Mouse (Mus musculus) gastrocnemius, postnatal 14 days (tissue): ENCODE measurements around the gene Treml1. TPM values are rescaled to one million over a fixed set of nuclear protein-coding genes. Genes with fewer than 3 reads are reported as not detected.
"Not testable (repeated sequence)": the region's sequence is repeated elsewhere in the genome, so short reads cannot be mapped to it uniquely, and the experiment has no call there.

Source experiments
- DNase-seq: peaks from one replicate; pipeline ENCODE4 v3.0.0; 2021; ENCODE audit warnings: mixed read lengths
- intact Hi-C: fragments of 180-260 bp; cut with DNase I; formaldehyde crosslinking; loops from one replicate; pipeline ENCODE4 v1.15.1; 2025; ENCODE audit warnings: low total_unique reads
- long read RNA-seq, 2 experiments: library from polyadenylated mRNA; stranded (forward); transcript quantifications; one replicate each; pipeline ENCODE4 v2.0.0; 2021
- total RNA-seq, 2 experiments: library from RNA; stranded (reverse); gene quantifications; 2 replicates each; pipeline ENCODE4 v1.2.3; 2021

Gene Treml1
- total RNA-seq, result not detected
- long read RNA-seq, experiment 1, result 0 reads
- long read RNA-seq, experiment 2, result 0 reads

DNA sequence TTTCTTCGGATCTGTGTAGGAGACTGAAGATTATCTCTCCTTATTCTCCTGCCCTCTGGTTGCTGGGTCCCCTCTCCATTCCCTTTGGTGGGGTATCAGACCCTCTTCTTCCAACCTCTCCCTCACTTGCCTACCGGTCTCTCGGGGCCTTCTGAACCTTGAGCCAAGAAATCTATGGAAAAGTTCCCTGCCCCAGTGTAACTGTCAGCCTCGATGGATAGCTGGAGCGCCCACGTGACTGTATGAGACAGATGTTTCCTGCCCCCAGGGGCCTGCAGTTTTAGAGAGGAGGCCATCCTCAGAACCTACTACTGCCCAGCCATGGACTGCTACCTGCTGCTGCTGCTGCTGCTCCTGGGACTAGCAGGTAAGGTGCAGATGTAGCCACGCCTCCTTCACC lies at the start of gene Treml1:
TSS of gene Treml1 (plus strand) at position 301 of the 400 bp plus-strand sequence.
- intact Hi-C loops, result no loop called here
- no peak for DNase-seq

DNA sequence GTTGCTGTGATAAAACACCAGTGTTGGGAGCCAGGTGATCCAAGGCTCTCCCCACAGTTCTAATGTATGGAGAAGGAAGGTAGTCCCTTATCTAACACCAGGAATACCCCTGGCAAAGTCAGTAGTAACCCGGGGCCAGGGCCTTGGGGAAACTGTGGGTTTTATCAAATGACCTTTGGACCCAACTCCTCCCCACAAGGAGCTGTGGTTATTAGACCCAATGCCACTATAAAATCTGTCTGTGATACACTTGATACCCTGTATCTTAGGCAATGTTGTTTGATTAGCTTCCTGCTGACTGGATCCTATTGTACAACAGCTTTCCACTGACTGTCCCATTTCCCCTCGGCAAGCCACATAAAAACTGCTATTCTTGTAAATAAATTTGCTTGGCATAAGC lies 47.6 kb upstream of the Treml1 start:
- intact Hi-C loops, result no loop called here
- no peak for DNase-seq

DNA sequence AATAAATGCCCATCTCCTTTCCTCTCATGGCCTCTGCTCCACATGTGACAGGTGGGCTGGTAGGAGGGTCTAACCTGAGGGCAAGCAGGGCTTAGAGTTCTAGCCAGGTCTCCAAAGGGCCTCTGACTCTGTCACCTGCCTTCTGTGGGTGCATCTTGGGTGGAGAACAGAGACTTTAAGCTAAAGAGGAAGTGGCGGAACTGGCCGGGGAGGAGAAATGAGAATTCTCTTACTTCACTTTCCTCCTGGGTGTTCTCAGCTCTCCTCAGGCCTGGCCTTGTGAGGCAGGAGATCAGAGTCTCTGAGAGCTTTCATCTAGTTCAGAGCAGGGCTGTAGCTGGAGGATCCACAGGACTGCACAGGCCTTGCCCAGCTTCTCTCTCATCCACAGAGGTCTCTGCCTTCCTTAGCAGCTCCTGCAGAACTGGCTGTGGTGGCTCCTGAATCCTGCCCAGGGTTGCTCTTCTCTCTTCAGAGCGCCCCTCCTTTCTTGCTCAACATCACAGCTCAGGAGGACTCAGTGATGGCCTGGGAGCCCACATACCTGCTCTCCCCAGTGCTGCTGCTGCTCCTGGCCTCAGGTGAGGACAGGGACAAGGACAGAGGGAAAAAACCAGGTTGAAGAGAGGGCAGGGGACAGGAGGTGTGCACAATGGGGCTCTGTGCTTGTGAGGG lies 43.7 kb upstream of the Treml1 start, which contains the start of gene B430306N03Rik:
TSS of gene B430306N03Rik (plus strand) at position 237 of the 675 bp plus-strand sequence.
- DNase-seq, intact Hi-C loops: not testable (repeated sequence)

DNA sequence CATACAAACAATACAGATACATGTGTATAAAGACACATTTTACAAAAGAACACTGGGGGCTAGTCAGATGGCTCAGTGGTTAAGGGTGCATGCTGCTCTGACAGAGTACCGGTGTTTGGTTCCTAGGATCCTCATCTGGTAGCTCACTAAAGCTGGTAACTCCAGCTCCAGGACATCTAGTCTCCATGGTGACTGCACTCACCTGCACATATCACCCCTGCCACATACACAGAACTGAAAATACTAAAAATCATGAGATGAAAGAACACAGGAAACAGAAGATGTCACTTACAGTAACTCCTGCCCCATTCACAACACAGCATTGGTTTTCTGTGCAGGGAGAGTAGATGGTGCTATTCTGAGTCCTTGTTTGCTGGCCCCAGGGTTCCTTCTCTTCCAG lies 41.0 kb upstream of the Treml1 start:
- no peak for DNase-seq
- intact Hi-C loops, result no loop called here

DNA sequence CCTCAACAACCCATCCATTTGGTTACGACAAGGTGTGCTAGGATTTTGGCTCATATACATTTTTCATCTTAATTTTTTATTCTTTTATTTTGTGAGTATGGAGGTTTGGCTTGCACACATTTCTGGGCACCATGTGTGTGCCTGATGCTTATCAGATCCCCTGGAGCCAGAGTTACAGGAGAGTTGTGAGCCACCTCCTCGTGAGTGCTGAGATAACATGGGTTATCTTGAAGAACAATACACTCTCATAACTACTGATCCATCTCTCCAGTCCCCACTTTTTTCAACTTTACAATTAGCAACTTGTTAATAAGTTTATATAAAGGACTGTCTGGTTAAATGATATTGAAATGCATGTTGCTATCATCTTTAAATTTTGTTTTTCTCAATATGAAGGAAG lies 38.4 kb upstream of the Treml1 start:
- intact Hi-C loops, result no loop called here
- no peak for DNase-seq

DNA sequence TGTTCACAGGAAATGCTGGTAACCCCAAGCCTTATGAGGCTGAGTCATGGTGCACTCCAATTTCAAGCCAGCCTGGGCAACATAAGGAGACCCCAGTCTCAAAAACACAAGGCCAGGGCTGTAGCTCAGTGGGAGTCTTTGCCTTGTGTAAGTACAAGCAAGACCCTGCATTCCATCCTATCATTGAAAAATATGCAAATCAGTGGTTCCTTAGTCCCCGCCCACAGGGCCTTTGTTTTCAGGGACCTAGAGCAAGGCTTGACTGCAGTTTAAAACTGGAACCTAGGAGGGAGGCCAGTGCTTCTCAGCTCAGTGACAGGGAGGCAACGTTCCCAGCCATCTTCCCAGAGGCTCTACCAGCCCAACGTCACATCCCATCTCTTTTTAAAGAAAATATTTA lies 36.5 kb upstream of the Treml1 start:
- no peak for DNase-seq
- intact Hi-C loops, result no loop called here

DNA sequence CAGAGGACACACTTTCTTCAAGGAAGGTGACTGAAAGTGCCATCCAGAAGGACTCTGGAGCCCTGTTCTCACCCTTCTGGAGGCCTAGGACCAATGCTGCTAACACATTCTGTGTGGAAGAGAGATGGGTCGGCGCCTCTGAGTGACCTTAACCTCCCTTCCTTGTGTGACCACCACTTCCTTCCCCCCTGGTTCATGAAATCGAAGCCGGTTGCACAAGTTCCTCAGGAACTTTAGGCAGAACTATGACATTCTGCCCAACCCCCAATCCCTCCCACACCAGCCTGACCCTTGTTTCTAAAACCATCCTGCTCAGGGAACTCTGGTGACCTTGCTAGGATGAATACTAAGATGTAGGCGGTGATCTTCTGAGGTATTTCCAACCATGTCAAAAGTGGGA lies 35.5 kb upstream of the Treml1 start:
- intact Hi-C loops, result no loop called here
- no peak for DNase-seq

DNA sequence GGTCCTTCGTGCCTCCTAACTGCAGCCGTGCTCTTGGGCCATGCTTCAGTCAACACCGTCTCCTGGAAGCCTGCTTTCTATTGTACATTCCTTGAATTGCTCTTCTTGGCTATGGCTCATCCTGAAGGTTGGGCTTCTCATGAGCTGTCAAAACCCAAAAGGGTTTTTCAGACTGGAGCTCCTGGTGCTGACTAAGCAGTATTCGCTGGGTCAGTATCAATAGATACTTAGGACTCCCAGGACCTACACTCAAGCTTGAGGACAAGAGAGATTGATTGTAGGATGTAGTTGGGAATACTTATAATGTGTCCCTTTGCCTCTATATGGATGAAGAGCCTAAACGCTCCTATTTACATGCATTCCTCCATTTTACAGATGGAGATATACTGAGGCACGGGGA lies 34.6 kb upstream of the Treml1 start:
- intact Hi-C loops, result no loop called here
- no peak for DNase-seq

DNA sequence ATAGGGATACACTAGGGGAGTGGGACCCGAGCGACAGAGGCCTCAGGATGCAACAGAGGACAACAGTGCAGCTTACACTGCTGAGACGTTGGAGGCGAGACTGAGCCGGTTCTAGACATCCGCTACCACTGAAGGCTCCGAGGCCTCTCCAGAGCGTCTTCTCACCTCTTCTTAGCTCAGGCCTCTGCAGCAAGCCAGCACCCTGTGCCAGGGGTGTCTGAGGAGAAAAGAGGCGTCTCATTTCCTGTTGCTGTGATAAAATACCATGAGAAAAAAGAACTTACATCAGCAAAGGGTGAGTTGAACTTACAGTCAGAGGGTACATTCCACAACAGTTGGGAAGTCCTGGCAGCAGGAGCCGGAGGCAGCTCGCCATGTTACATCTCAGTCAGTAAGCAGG lies 34.1 kb upstream of the Treml1 start:
- DNase-seq, result no peak
- intact Hi-C loops, result no loop called here

DNA sequence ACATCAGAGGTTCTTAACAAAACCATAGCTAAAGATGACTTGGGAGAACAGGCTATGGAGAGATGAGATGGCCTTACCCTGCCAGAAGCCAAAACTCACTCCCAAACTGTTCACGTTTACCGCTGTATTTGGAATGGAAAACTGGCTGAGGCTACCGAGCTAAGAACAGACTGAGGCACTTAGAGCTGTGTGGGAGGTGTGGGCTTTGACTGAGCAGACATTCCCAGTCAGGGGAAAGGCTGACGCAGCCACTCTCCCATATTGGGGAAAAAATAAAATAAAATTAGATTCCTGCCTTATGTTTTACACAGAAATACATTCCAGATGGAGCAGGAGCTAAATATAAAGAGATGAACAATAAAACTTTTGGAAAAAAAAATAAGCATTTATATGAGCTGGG lies 33.1 kb upstream of the Treml1 start:
- intact Hi-C loops, result no loop called here
- no peak for DNase-seq

DNA sequence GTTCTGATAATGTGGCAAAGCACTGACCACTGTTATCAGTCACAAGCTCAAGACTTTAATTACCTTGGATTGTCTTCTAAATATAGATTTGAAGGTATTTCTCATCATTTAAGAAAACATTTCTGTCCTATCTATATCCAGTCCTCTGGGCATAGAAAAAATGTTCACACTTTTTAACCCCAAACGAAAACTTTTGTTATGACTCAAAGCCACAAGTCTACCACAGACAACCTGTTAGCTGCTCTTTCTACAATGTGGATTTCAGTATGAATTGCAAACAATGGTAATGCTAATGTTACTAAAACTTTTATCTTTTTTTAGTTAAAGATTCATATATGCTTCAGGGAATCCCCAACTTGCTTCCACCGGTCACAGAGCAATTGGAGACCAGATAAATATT lies 27.2 kb upstream of the Treml1 start:
- intact Hi-C loops, result no loop called here
- no peak for DNase-seq

DNA sequence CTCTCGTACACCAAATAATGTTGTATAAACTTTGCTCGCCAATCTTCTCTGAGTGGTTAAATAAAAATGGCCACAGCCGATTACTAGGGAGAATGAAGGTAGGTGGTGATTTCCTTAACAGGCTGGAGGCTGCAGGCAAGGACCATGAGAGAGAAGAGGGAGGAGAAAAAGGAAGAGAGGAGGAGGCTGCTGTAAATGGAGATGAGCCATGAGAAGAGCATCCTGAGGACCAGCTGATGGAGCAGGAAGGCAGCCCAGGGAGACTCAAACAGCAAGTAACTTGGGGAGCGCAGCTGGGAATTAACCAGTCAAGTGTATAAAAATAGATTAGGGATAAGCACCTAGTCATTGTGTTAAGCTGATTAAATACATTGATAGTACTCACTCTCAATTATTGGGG lies 25.5 kb upstream of the Treml1 start:
- DNase-seq, result no peak
- intact Hi-C loops, result no loop called here

DNA sequence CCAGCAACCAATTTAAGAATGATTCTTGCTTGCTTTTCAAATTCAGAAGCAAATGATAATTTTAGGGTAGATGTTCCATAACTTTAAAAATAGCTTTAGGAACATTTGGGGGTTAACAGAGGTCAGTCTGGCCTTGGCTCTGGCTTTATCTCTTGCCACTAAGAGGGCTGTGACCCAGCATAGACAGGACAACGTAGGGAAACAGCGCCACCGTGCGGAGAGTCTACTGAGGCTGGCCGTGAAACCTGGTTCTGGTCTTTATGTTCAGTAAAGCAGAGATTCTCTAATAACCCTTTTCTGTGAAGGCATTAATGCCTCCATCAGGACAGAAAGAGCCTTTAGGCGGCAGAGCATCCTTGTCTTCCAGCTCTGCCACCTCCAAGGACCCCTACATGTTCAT lies 22.9 kb upstream of the Treml1 start:
- intact Hi-C loops, result no loop called here
- DNase-seq, result peak; percentile 80

DNA sequence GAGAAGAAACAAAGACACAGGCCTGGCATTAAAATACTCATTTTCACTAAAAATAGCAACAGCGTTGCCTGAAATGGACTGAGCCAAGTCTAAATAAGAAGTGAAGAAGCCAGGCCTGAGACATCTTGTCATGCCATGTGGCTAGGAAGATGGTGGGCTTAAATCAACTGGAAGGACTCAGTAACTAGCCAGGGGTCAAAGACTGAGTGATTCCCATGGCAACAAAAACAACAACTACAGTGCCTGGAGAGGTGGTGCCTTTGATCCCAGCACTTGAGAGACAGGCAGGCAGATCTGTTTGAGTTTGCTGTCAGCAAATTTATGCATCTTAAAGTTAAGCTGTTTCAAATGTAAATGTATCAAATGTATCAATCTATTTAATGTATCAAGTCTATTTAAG lies 19.4 kb upstream of the Treml1 start:
- no peak for DNase-seq
- intact Hi-C loops, result loop anchor here (2.0 kb wide), 1 partner anchor 65 kb away; no protein-coding TSS in a partner anchor

DNA sequence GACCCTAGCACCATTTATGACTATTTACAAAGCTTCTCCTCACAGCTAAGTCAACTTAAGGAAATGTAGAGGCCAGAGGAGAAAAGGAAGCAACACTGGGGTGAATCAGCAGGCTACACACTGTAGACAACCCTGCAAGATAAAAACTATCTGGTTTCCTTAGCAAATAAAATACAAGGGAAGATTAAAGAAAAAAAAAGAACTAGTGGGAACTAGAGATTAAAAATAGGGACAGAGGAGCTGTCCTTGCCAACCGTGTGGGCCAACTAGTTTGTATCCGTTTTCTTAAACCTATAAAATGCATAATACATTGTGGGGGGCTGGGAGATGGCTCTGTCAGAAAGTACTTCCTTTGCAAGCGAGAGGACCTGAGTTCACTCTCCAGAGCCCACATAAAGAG lies 17.8 kb upstream of the Treml1 start:
- intact Hi-C loops, result loop anchor here (2.0 kb wide), 1 partner anchor 67 kb away; no protein-coding TSS in a partner anchor
- no peak for DNase-seq

DNA sequence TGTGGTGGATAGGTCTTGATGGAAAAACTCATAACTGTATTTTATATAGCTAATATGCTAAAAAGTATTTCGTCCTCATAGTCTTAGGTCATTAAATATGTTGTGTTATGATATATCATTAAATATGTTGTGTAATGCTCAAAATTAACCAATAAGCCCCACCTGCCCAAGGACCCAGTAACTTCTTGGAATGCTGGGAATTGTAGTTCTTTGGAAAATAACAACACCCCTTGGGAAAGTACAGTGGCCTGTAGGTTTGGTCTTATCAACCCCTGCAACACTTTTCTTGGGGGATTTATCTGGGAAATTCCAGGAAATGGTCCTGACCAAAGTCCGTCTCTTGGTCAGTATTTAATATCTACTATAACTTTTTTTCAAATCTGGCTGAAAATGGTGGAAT lies 16.7 kb upstream of the Treml1 start:
- DNase-seq, result no peak
- intact Hi-C loops, result no loop called here

DNA sequence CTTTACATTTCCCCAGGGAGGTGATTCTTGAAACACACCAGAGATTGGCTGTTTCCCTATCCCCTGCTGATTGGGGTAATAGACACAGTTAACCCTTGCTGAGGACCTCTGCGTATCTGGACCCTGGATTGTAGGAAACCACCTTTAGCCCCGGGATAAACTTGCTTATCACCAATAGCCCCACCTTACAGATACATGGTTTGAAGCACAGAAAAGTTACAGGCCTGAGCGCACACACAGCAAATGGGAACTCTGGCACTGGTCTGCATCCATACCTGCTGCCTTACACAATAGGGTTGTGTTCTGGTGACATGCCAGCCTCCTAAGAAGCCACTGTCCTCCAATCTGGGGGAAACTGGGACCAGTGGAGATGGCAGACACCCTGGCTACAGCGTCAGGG lies 13.9 kb upstream of the Treml1 start:
- intact Hi-C loops, result no loop called here
- DNase-seq, result no peak

DNA sequence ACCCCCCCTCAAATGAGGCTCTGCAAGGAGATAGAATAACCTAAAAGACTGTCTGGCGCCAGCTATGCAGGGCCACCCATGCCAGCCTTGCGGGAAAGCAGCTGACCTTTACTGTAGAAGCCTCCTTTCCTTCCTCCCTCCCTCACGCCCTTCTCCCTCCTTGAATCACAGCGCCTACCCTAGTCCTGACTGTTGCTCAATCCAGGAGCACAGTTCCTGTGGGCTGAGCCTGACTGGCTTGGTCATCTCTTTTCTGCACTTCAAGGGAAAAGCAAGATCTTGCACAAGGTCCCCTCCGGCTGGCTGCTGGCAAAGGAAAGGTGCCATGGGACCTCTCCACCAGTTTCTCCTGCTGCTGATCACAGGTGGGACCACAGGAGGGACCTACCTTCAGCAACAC lies 13.5 kb upstream of the Treml1 start, which contains the start of gene Trem2:
TSS of gene Trem2 (plus strand) at position 171 of the 400 bp plus-strand sequence.
- intact Hi-C loops, result no loop called here
- DNase-seq, result no peak

DNA sequence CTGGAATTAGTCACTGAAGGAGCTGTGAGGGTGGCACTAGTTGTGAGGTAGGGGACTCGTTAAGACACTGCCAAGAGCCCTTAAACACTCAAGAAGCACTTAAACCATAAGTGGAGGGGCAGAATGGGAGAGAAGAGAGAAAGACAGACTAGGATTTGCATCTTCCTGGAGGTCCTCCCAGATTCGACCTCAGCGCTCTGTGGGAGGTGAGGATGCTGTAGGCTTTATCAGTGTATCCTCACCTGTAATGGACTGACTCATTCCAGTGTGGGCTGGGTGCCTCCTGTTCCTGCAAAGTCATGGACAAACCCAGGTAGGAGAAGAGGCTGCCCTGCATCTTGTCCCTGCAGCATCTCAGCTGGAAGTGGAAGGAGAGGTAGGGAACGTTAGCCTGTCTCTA lies 12.9 kb upstream of the Treml1 start:
- intact Hi-C loops, result no loop called here
- no peak for DNase-seq

DNA sequence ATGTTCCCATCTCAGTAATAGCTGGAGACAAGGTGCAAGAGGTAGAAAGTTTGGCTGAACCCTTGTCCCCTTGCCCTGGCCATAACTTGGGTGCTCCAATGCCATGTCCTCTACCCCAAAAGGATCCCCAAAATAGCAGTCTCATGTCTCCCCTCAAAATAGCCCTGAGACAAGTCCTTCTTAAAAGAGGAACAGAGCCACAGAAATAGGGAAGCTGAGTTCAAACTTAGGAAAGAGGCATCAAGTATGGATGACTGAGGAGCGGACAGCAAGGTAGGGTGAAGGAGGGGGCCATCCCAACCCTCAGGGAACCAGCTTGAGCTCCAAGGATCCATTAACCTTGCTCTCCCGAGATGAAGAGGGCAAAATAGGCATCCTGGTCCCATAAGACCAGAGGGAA lies 12.4 kb upstream of the Treml1 start:
- intact Hi-C loops, result no loop called here
- no peak for DNase-seq

DNA sequence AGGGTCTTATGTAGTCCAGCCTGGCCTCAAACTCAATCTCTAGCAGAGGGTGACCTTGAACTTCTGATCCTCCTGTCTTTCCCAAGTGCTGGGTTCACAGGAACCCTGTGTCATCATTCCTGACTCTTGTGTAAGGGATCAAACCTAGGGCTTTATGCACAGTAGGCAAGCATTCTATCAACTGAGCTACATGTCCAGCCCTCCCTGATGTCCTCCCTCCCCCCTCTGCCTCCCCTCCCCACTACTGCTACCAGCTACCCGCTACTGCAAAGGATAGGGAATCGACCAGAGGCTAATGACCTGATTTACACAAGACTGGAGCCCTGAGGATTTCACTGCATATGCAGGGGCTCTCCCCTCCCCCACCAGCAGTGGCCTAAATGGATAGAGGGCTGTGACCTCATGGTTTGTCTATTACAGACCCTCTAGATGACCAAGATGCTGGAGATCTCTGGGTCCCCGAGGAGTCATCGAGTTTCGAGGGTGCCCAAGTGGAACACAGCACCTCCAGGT lies 9.0 kb upstream of the Treml1 start:
- intact Hi-C loops, result no loop called here
- DNase-seq, result no peak

DNA sequence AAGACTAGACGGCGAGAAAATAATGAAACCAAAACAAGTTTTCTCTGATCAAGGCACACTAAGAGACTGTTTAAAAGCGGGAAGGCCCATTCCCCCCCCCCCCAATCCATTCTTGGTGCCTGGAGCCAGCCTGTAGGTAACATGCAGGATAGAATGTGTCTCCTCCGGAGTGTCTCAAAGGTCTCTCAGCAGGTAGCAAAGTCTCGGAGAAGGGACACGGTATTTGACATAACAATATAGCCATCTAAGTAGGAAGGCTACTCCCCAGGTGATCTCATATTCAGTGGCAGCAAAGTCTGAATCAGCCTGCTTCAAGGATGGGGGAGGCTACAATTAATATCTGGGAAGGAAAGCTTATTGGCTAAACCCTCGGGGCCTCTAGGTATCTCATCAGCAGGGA lies 6.7 kb upstream of the Treml1 start:
- DNase-seq, intact Hi-C loops: not testable (repeated sequence)
